Comparison of ENCODE assay signal across 20 mouse cellular contexts in the genomic region with DNA sequence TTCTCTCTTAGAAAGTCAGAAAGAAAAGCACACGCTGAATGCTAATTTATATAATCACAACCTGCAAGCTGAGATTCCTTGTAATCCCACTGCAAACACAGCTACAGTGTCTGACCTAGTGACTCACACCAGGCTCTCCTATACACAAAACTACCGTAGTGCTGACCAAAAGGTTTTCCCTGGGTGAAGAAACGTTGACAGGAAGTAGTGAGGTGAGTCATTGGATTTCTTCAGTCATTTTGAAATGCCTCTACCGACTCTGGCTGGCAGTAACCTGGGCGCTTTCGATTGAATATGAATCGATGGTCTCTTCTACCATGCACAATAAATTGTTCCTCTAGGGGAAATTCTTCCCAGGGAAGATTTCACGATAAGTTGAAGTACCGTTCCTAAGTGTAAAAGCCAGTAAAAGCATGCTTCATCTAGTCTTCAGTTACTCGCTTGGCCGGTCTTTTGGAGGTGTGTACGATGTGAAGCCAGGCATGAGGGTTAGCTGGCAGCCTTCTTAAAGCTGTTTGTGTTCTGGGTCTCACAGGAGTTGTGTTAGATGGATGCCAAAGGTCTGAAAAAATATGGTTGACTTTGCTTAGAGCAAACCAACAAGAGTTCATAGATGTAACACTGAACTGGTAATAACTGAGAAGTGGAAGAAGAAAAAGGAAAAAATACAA. TPM values are rescaled to one million over a fixed set of nuclear protein-coding genes. Genes with fewer than 3 reads are reported as not detected.
DNase-seq lines count a peak whose midpoint lies in the region; ATAC-seq and TF ChIP-seq lines count a peak whose summit lies in the region.
"Had no signal": no experiment of that assay in that cellular context is flagged by ENCODE, and none has a peak within 500 bp of the region (broad histone marks: within the 10 kb centered on the region; RNA-seq: fewer than 3 reads in every experiment).

No protein-coding gene starts in this region.

- DNase-seq in cerebellum, postnatal 10 days = peak; percentile 9 to 12
- DNase-seq in cerebellum, adult 11 months = no peak
- no peak for DNase-seq in kidney, postnatal 10 days
- peak; percentile 87 for DNase-seq in fat pad, adult 2 months (ENCODE audit: extremely low read depth, low read depth, low spot score)
- no peak for DNase-seq in layer of hippocampus, adult 9-11 months
- DNase-seq: cerebellum, adult 9-10 months; heart, adult 18-20 months; thymus, postnatal 4 days had no signal

- no peak for TF ChIP-seq CTCF in intestine, postnatal 0 days (IDR thresholded peaks at IDR 0.05; ENCODE audit: low read depth)

- no peak overlapping the region for H3K4me2 ChIP-seq in kidney, embryonic 15.5 days
- no peak overlapping the region for H3K4me2 ChIP-seq in stomach, embryonic 15.5 days
- H3K4me2 ChIP-seq in intestine, postnatal 0 days (replicated peaks; ENCODE audit: low read depth) = no peak overlapping the region
- H3K4me2 ChIP-seq: heart, embryonic 15.5 days; liver, embryonic 12.5 days; lung, embryonic 15.5 days; midbrain, embryonic 15.5 days had no signal

- no peaks in the 10 kb centered on the region for H3K9me3 ChIP-seq in kidney, embryonic 15.5 days (replicated peaks)
- H3K9me3 ChIP-seq in stomach, embryonic 15.5 days = no peaks in the 10 kb centered on the region
- no peaks in the 10 kb centered on the region for H3K9me3 ChIP-seq in intestine, postnatal 0 days (ENCODE audit: control insufficient read depth)
- H3K9me3 ChIP-seq: heart, embryonic 15.5 days; liver, embryonic 12.5 days; lung, embryonic 15.5 days; midbrain, embryonic 15.5 days had no signal

- 67% methylated on average over 12 of the region's 12 CpGs for WGBS in kidney, embryonic 15.5 days
- WGBS in stomach, embryonic 15.5 days = 61% methylated on average over 12 of the region's 12 CpGs
- 64% methylated on average over 12 of the region's 12 CpGs for WGBS in intestine, postnatal 0 days

- H3K4me1 ChIP-seq in kidney, embryonic 15.5 days = peaks cover 22% of the 10 kb centered on the region
- H3K4me1 ChIP-seq in stomach, embryonic 15.5 days = 0 out of 2 replicates have a peak, but pooled peaks cover 4% of the 10 kb centered on the region
- H3K4me1 ChIP-seq in intestine, postnatal 0 days (replicated peaks; ENCODE audit: control insufficient read depth, insufficient read depth, low read length) = no peaks in the 10 kb centered on the region
- H3K4me1 ChIP-seq: heart, embryonic 15.5 days; hindbrain, embryonic 10.5 days; liver, embryonic 12.5 days; megakaryocyte, embryonic 14.5 days; midbrain, embryonic 15.5 days had no signal

- no peak overlapping the region for H3K9ac ChIP-seq in kidney, embryonic 15.5 days
- no peak overlapping the region for H3K9ac ChIP-seq in stomach, embryonic 15.5 days
- no peak overlapping the region for H3K9ac ChIP-seq in intestine, postnatal 0 days (ENCODE audit: low read depth, low read length)
- H3K9ac ChIP-seq: heart, embryonic 15.5 days; liver, embryonic 12.5 days; lung, embryonic 15.5 days; midbrain, embryonic 15.5 days had no signal

- no peaks in the 10 kb centered on the region for H3K27me3 ChIP-seq in kidney, embryonic 15.5 days
- H3K27me3 ChIP-seq in stomach, embryonic 15.5 days (replicated peaks) = no peaks in the 10 kb centered on the region
- H3K27me3 ChIP-seq in intestine, postnatal 0 days (replicated peaks; ENCODE audit: control insufficient read depth, insufficient read depth, low read length) = no peaks in the 10 kb centered on the region
- H3K27me3 ChIP-seq: heart, embryonic 15.5 days; liver, embryonic 12.5 days; lung, embryonic 15.5 days; midbrain, embryonic 15.5 days had no signal

- peak overlapping the region; percentile 82 for H3K27ac ChIP-seq in kidney, embryonic 15.5 days
- peak overlapping the region; percentile 41; the same call in 1 of the 2 replicates for H3K27ac ChIP-seq in stomach, embryonic 15.5 days
- no peak overlapping the region for H3K27ac ChIP-seq in intestine, postnatal 0 days (ENCODE audit: low read depth, low read length)
- H3K27ac ChIP-seq: heart, embryonic 15.5 days; hindbrain, embryonic 10.5 days; left cerebral cortex, adult 2 months; liver, embryonic 12.5 days; lung, embryonic 15.5 days; midbrain, embryonic 15.5 days had no signal

- H3K36me3 ChIP-seq in kidney, embryonic 15.5 days = no peaks in the 10 kb centered on the region
- H3K36me3 ChIP-seq in stomach, embryonic 15.5 days = no peaks in the 10 kb centered on the region
- no peaks in the 10 kb centered on the region for H3K36me3 ChIP-seq in intestine, postnatal 0 days (ENCODE audit: control insufficient read depth, insufficient read depth)
- H3K36me3 ChIP-seq: heart, embryonic 15.5 days; hindbrain, embryonic 10.5 days; liver, embryonic 12.5 days; lung, embryonic 15.5 days; midbrain, embryonic 15.5 days had no signal

- no peak overlapping the region for H3K4me3 ChIP-seq in kidney, embryonic 15.5 days (replicated peaks)
- no peak overlapping the region for H3K4me3 ChIP-seq in stomach, embryonic 15.5 days (replicated peaks)
- no peak overlapping the region for H3K4me3 ChIP-seq in intestine, postnatal 0 days (ENCODE audit: low read depth, low read length)
- H3K4me3 ChIP-seq: erythroblast, embryonic 14.5 days; heart, embryonic 15.5 days; hindbrain, embryonic 10.5 days; left cerebral cortex, adult 2 months; liver, embryonic 12.5 days; lung, embryonic 15.5 days; megakaryocyte, embryonic 14.5 days; midbrain, embryonic 15.5 days had no signal

- ATAC-seq in kidney, embryonic 15.5 days (replicated peaks; ENCODE audit: low FRiP score) = no peak
- ATAC-seq in stomach, embryonic 15.5 days (ENCODE audit: insufficient read depth, low FRiP score, low read depth) = no peak
- no peak for ATAC-seq in intestine, postnatal 0 days
- ATAC-seq: forebrain, embryonic 16.5 days; liver, embryonic 12.5 days; midbrain, embryonic 15.5 days had no signal

RNA-seq across cellular contexts. Expression of a gene that starts 36.5 kb away (rescaled TPM):
- 2.5 and 2.9 TPM in 2 replicates for polyA plus RNA-seq in kidney, embryonic 15.5 days (2015; fragmentation: Nextera tagmentation; extraction: Ambion mirVana)
- polyA plus RNA-seq in stomach, embryonic 15.5 days (2015; fragmentation: Nextera tagmentation; extraction: Ambion mirVana) = 1.9 and 2.5 TPM in 2 replicates
- polyA plus RNA-seq in intestine, postnatal 0 days (2015; fragmentation: Nextera tagmentation; extraction: Ambion mirVana) = 3.1 and 3.2 TPM in 2 replicates

Comparison
In these comparisons a context has a peak if more than half of its experiments do, and no peak if none do; other contexts are left out.
1. DNase-seq: peak in cerebellum, postnatal 10 days (2 of 2) and fat pad, adult 2 months (single experiment); none in cerebellum, adult 11 months (single experiment), kidney, postnatal 10 days (single experiment) and layer of hippocampus, adult 9-11 months (single experiment).